ENCODE assay signal across 17 mouse cellular contexts in the genomic region with DNA sequence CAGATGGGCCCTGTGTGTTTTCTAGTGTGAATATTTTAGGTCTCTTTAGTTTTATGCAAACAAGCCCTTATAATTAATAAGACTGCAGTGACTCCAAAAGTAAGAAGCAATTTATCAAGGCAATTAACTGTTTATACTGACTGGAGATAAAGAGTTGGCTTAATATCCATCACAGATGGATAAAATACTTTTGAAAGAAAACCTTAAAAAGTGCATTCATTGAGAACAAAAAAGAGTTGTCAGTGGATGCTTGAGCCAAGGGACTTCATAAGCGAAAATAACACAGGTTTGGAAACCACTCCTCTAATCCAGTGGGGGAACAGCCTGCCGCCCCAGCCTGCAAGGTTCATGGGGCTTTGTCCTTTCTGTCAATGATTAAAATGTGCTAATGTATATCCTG. TPM values are rescaled to one million over a fixed set of nuclear protein-coding genes. Genes with fewer than 3 reads are reported as not detected.
DNase-seq lines count a peak whose midpoint lies in the region; ATAC-seq lines count a peak whose summit lies in the region.
"Had no signal": no experiment of that assay in that cellular context is flagged by ENCODE, and none has a peak within 500 bp of the region (broad histone marks: within the 10 kb centered on the region; RNA-seq: fewer than 3 reads in every experiment).

No protein-coding gene starts in this region.

- peaks cover 43% of the 10 kb centered on the region for H3K4me1 ChIP-seq in forebrain, embryonic 13.5 days
- peaks cover 42% of the 10 kb centered on the region for H3K4me1 ChIP-seq in forebrain, embryonic 15.5 days
- peaks cover 41% of the 10 kb centered on the region for H3K4me1 ChIP-seq in midbrain, embryonic 13.5 days (replicated peaks)
- peaks cover 20% of the 10 kb centered on the region for H3K4me1 ChIP-seq in midbrain, embryonic 14.5 days (ENCODE audit: control insufficient read depth, insufficient read depth, low read length)
- H3K4me1 ChIP-seq in limb, embryonic 10.5 days: peaks cover 53% of the 10 kb centered on the region

- H3K4me2 ChIP-seq in forebrain, embryonic 13.5 days: no peak overlapping the region
- no peak overlapping the region for H3K4me2 ChIP-seq in forebrain, embryonic 15.5 days (replicated peaks)
- peak overlapping the region; percentile 22; the same call in 1 of the 2 replicates for H3K4me2 ChIP-seq in midbrain, embryonic 13.5 days (replicated peaks)
- H3K4me2 ChIP-seq in midbrain, embryonic 14.5 days (ENCODE audit: low read length): no peak overlapping the region

- no peaks in the 10 kb centered on the region for H3K9me3 ChIP-seq in forebrain, embryonic 13.5 days (replicated peaks)
- no peaks in the 10 kb centered on the region for H3K9me3 ChIP-seq in forebrain, embryonic 15.5 days
- no peaks in the 10 kb centered on the region for H3K9me3 ChIP-seq in midbrain, embryonic 13.5 days
- H3K9me3 ChIP-seq in midbrain, embryonic 14.5 days (ENCODE audit: control insufficient read depth, low read length): no peaks in the 10 kb centered on the region
- no peaks in the 10 kb centered on the region for H3K9me3 ChIP-seq in limb, embryonic 10.5 days (replicated peaks)

- WGBS in forebrain, embryonic 13.5 days: 18% methylated on average over 2 of the region's 2 CpGs
- 15% methylated on average over 2 of the region's 2 CpGs for WGBS in forebrain, embryonic 15.5 days
- WGBS in midbrain, embryonic 13.5 days: 14% methylated on average over 2 of the region's 2 CpGs
- WGBS in midbrain, embryonic 14.5 days: 17% methylated on average over 2 of the region's 2 CpGs
- WGBS in limb, embryonic 10.5 days: 66% methylated on average over 2 of the region's 2 CpGs

- peaks cover 55% of the 10 kb centered on the region for H3K27me3 ChIP-seq in forebrain, embryonic 13.5 days
- H3K27me3 ChIP-seq in forebrain, embryonic 15.5 days: peaks cover 18% of the 10 kb centered on the region; the same call in 1 of the 2 replicates
- peaks cover 62% of the 10 kb centered on the region for H3K27me3 ChIP-seq in midbrain, embryonic 13.5 days
- H3K27me3 ChIP-seq in midbrain, embryonic 14.5 days (ENCODE audit: control insufficient read depth, insufficient read depth, low read length): peaks cover 29% of the 10 kb centered on the region; the same call in 1 of the 2 replicates
- no peaks in the 10 kb centered on the region for H3K27me3 ChIP-seq in limb, embryonic 10.5 days (ENCODE audit: low read depth, poor library complexity, severe bottlenecking)

- no peak overlapping the region for H3K4me3 ChIP-seq in forebrain, embryonic 13.5 days
- no peak overlapping the region for H3K4me3 ChIP-seq in forebrain, embryonic 15.5 days
- H3K4me3 ChIP-seq in midbrain, embryonic 13.5 days (replicated peaks): no peak overlapping the region
- no peak overlapping the region for H3K4me3 ChIP-seq in midbrain, embryonic 14.5 days (replicated peaks; ENCODE audit: low read depth, low read length)
- 0 out of 2 replicates have a peak overlapping the region, but pooled peaks have one; percentile 19 for H3K4me3 ChIP-seq in limb, embryonic 10.5 days
- H3K4me3 ChIP-seq: heart, adult 2 months had no signal

- no peaks in the 10 kb centered on the region for H3K36me3 ChIP-seq in forebrain, embryonic 13.5 days (ENCODE audit: poor library complexity, severe bottlenecking)
- H3K36me3 ChIP-seq in forebrain, embryonic 15.5 days: no peaks in the 10 kb centered on the region
- no peaks in the 10 kb centered on the region for H3K36me3 ChIP-seq in midbrain, embryonic 13.5 days
- H3K36me3 ChIP-seq in midbrain, embryonic 14.5 days (ENCODE audit: control insufficient read depth, insufficient read depth, low read length): no peaks in the 10 kb centered on the region
- peaks cover 82% of the 10 kb centered on the region for H3K36me3 ChIP-seq in limb, embryonic 10.5 days
- H3K36me3 ChIP-seq: G1E had no signal

- no peak for DNase-seq in midbrain, embryonic 14.5 days
- DNase-seq in limb, embryonic 10.5 days (ENCODE audit: low spot score): peak; percentile 26
- no peak for DNase-seq in layer of hippocampus, adult 11-12 months (ENCODE audit: low spot score)
- DNase-seq in kidney, postnatal 4 days: no peak
- no peak for DNase-seq in cerebellum, adult 11-12 months
- DNase-seq: cerebellum, adult 11 months; cerebellum, postnatal 36 days; heart, adult 2 months; kidney, adult 8-10 months; kidney, postnatal 25 days had no signal

- H3K27ac ChIP-seq in forebrain, embryonic 13.5 days: no peak overlapping the region
- no peak overlapping the region for H3K27ac ChIP-seq in forebrain, embryonic 15.5 days (replicated peaks)
- H3K27ac ChIP-seq in midbrain, embryonic 13.5 days: no peak overlapping the region
- H3K27ac ChIP-seq in midbrain, embryonic 14.5 days (replicated peaks; ENCODE audit: low read depth, low read length): no peak overlapping the region
- no peak overlapping the region for H3K27ac ChIP-seq in limb, embryonic 10.5 days
- H3K27ac ChIP-seq: heart, adult 2 months; liver, embryonic 14.5 days; stomach, postnatal 0 days had no signal

- ATAC-seq in forebrain, embryonic 13.5 days: 0 out of 2 replicates have a peak, but pooled peaks have one; percentile 28
- ATAC-seq in forebrain, embryonic 15.5 days (replicated peaks): no peak
- ATAC-seq in midbrain, embryonic 13.5 days: no peak
- ATAC-seq in midbrain, embryonic 14.5 days (ENCODE audit: low FRiP score, low TSS enrichment): no peak
- ATAC-seq: CD4-positive, CD25-positive, alpha-beta regulatory T cell, adult 4 months had no signal

- no peak overlapping the region for H3K9ac ChIP-seq in forebrain, embryonic 13.5 days
- no peak overlapping the region for H3K9ac ChIP-seq in forebrain, embryonic 15.5 days (replicated peaks)
- H3K9ac ChIP-seq in midbrain, embryonic 13.5 days (replicated peaks): no peak overlapping the region
- no peak overlapping the region for H3K9ac ChIP-seq in midbrain, embryonic 14.5 days (replicated peaks; ENCODE audit: low read length)
- H3K9ac ChIP-seq: liver, embryonic 14.5 days had no signal

RNA-seq across cellular contexts. Expression of a gene that starts 9.6 kb away (rescaled TPM):
- 10.0 and 16.1 TPM in 2 replicates for polyA plus RNA-seq in forebrain, embryonic 13.5 days (2015; fragmentation: Nextera tagmentation; extraction: Ambion mirVana)
- polyA plus RNA-seq in forebrain, embryonic 15.5 days (2015; fragmentation: Nextera tagmentation; extraction: Ambion mirVana): 14.2 and 17.4 TPM in 2 replicates
- polyA plus RNA-seq in midbrain, embryonic 13.5 days (2015; fragmentation: Nextera tagmentation; extraction: Ambion mirVana): 14.4 and 17.9 TPM in 2 replicates
- polyA plus RNA-seq in midbrain, embryonic 14.5 days (2014; fragmentation: Nextera tagmentation; extraction: Ambion mirVana): 12.1 and 17.3 TPM in 2 replicates
- 64.8 and 91.9 TPM in 2 replicates for polyA plus RNA-seq in limb, embryonic 10.5 days (2016; fragmentation: Nextera tagmentation; extraction: Ambion mirVana)
- polyA plus RNA-seq: CD4-positive, CD25-positive, alpha-beta regulatory T cell, adult 4 months; G1E had no signal
